Mouse (Mus musculus) heart, postnatal 4 days (tissue): ENCODE data around the gene Olfr1052. TPM values are rescaled to one million over a fixed set of nuclear protein-coding genes. Genes with fewer than 3 reads are reported as not detected.
"Not testable (repeated sequence)": the region's sequence is repeated elsewhere in the genome, so short reads cannot be mapped to it uniquely, and the experiment has no call there.

Source experiments
- DNase-seq: peaks from one replicate; pipeline ENCODE4 v3.0.0; 2021
- total RNA-seq, 2 experiments: library from RNA; stranded (reverse); gene quantifications; 2 replicates each; pipeline ENCODE4 v1.2.3; 2021

The Olfr1052 gene
- total RNA-seq = not detected

GRCm38 (mm10) chr2:86292155-86292554, at the start of gene Olfr1052:
Gene Olfr1052 (plus strand): TSS chr2:86292455.
- DNase-seq = no peak

- not testable (repeated sequence) for DNase-seq
Measured at GRCm38 (mm10) chr2:86258228-86258627, 34.0 kb upstream of the Olfr1052 start, which contains the start of gene Olfr1049. Gene Olfr1049 (minus strand): TSS chr2:86258328.

- not testable (repeated sequence) for DNase-seq
Measured at GRCm38 (mm10) chr2:86278988-86279387, 13.3 kb upstream of the Olfr1052 start, which contains the start of gene Olfr1051. Gene Olfr1051 (minus strand): TSS chr2:86279088.

- no peak for DNase-seq
Measured at GRCm38 (mm10) chr2:86315184-86315583, 22.9 kb downstream of the Olfr1052 start, which contains the start of gene Olfr1053. Gene Olfr1053 (minus strand): TSS chr2:86315284.

GRCm38 (mm10) chr2:86335333-86335732, 43.1 kb downstream of the Olfr1052 start, which contains the start of gene Olfr1054:
Gene Olfr1054 (minus strand): TSS chr2:86335433.
- DNase-seq = no peak

Other genes starting within 250 kb of the Olfr1052 start
- under 1 TPM in 1 of 2 experiments, not detected in 1; 0.07 TPM for gene Olfr1034, start 246.6 kb upstream of the Olfr1052 start, total RNA-seq
- gene Olfr1036, start 218.5 kb upstream of the Olfr1052 start, total RNA-seq = not detected
- not detected for gene Olfr1037, start 205.1 kb upstream of the Olfr1052 start, total RNA-seq
- gene Olfr1039, start 156.5 kb upstream of the Olfr1052 start, total RNA-seq = not detected
- gene Olfr1040, start 145.7 kb upstream of the Olfr1052 start, total RNA-seq = not detected
- gene Olfr1042, start 130.6 kb upstream of the Olfr1052 start, total RNA-seq = not detected
- not detected for gene Olfr1043, start 124.9 kb upstream of the Olfr1052 start, total RNA-seq
- not detected for gene Olfr1044, start 114.6 kb upstream of the Olfr1052 start, total RNA-seq
- gene Olfr52, start 106.8 kb upstream of the Olfr1052 start, total RNA-seq = not detected
- gene Olfr1045, start 89.4 kb upstream of the Olfr1052 start, total RNA-seq = not detected
- gene Olfr1046, start 73.1 kb upstream of the Olfr1052 start, total RNA-seq = not detected
- gene Olfr1047, start 61.1 kb upstream of the Olfr1052 start, total RNA-seq = not detected
- not detected for gene Olfr1048, start 52.2 kb upstream of the Olfr1052 start, total RNA-seq
- gene Olfr1049, start 34.1 kb upstream of the Olfr1052 start, total RNA-seq = not detected
- not detected for gene Olfr1051, start 13.4 kb upstream of the Olfr1052 start, total RNA-seq
- not detected for gene Olfr1053, start 22.8 kb downstream of the Olfr1052 start, total RNA-seq
- gene Olfr1054, start 43.0 kb downstream of the Olfr1052 start, total RNA-seq = not detected
- gene Olfr1055, start 57.8 kb downstream of the Olfr1052 start, total RNA-seq = not detected
- not detected for gene Olfr1056, start 70.0 kb downstream of the Olfr1052 start, total RNA-seq
- not detected for gene Olfr1057, start 85.9 kb downstream of the Olfr1052 start, total RNA-seq
- gene Olfr1058, start 96.1 kb downstream of the Olfr1052 start, total RNA-seq = not detected
- gene Olfr1061, start 121.6 kb downstream of the Olfr1052 start, total RNA-seq = not detected
- gene Olfr1062, start 134.3 kb downstream of the Olfr1052 start, total RNA-seq = not detected
- not detected for gene Olfr1065, start 158.1 kb downstream of the Olfr1052 start, total RNA-seq
- not detected for gene Olfr1066, start 163.8 kb downstream of the Olfr1052 start, total RNA-seq
- gene Olfr228, start 194.9 kb downstream of the Olfr1052 start, total RNA-seq = not detected
- gene Olfr1076, start 216.0 kb downstream of the Olfr1052 start, total RNA-seq = not detected